Mouse (Mus musculus): ENCODE data around the gene Tdrd1. TPM values are rescaled to one million over a fixed set of nuclear protein-coding genes. Genes with fewer than 3 reads are reported as not detected.
A peak's percentile ranks its signal among the peaks of the same experiment; 100 is the strongest.
"Not testable (repeated sequence)": the region's sequence is repeated elsewhere in the genome, so short reads cannot be mapped to it uniquely, and the experiment has no call there.

The Tdrd1 gene
- polyA plus RNA-seq (2015; fragmentation: Nextera tagmentation; extraction: Ambion mirVana): 0.72 and 0.88 TPM in 2 replicates

DNA sequence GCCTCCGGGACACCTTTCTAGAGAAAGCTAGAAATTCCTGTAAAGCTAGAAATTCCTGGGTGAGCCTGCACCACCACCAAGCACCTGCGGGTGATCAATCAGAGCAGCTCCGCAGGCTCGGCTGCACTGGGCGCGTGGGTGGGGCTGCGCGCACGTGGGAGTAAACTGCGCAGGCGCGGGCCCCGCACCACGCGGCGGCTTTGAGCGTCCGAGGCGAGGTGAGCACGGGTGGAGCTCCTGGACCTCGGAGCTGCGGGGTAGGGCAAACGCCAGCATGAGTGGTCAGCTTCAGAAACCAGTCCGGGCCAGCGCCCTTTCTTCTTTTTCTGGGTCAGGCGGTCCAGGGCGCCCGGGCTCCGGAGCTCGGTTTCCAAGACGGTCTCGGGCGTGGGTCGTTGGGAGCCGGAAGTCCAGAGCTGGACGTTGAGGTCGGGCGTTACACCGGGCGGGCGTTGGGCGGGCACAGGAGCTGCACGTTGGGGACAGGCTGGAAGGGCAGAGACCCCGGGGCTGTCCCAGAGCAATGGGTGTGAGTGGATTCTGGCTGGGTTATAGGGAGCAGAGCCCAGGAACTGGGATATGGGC, at the start of gene Tdrd1:
TSS of gene Tdrd1 (plus strand) at position 163 of the 585 bp plus-strand sequence.
- H3K4me3 ChIP-seq: peak within 1 kb of the TSS; percentile 13
- ATAC-seq (replicated peaks): no peak

DNA sequence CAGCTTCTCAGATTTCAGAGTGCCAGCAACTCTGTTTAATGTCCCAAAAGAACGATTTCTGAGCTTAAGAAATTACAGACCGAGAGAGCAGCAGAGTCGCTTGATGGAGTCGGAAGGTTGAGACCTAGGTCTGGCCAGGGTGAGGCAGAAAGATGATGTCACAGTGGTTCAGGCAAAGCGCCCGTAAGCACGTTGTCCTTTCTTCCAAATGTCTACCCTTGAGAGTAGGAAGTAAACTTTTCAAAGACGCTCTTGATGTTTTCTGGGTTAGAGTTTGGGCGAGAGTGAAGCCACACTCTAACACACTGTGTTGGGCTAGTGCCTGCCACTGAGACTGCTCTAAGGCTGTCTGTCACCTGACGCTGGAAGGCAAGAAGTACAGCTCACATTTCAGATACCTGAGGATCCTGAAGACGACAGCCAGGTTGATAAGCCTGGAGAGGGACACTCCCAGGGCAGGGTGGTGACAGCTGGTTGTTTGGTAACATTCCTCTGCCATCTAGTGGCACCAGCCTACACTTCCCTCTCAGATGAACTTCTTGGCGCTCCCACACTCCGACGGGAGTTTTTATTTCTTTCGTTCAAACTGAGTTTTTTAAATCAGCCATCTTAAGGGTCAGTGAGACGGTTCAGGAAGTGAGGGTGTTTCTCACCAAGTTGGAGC, 49.2 kb upstream of the Tdrd1 start:
- no peak overlapping the region for H3K4me3 ChIP-seq
- H3K9me3 ChIP-seq: no peaks in the 10 kb centered on the region
- no peak overlapping the region for H3K9ac ChIP-seq
- ATAC-seq (replicated peaks): peak; percentile 54; the same call in 1 of the 2 replicates
- no peaks in the 10 kb centered on the region for H3K36me3 ChIP-seq (replicated peaks)
- no peak overlapping the region for H3K27ac ChIP-seq
- peaks cover 11% of the 10 kb centered on the region for H3K4me1 ChIP-seq
- H3K27me3 ChIP-seq (replicated peaks): peaks cover 31% of the 10 kb centered on the region
- 46% methylated on average over 16 of the region's 16 CpGs for WGBS
- no peak overlapping the region for H3K4me2 ChIP-seq

More for the DNA sequence above, at the start of gene Tdrd1:
- Histone ChIP-seq H3K9me3 (no peaks in the 10 kb centered on the region), H3K4me1 (peaks cover 6% of the 10 kb centered on the region), H3K9ac (no peak within 1 kb of the TSS), H3K27me3 (replicated peaks) (no peaks in the 10 kb centered on the region), H3K27ac (no peak within 1 kb of the TSS), H3K36me3 (replicated peaks) (no peaks in the 10 kb centered on the region), H3K4me2 (peak within 1 kb of the TSS; percentile 43)
- 66% methylated on average over 44 of the region's 44 CpGs for WGBS

DNA sequence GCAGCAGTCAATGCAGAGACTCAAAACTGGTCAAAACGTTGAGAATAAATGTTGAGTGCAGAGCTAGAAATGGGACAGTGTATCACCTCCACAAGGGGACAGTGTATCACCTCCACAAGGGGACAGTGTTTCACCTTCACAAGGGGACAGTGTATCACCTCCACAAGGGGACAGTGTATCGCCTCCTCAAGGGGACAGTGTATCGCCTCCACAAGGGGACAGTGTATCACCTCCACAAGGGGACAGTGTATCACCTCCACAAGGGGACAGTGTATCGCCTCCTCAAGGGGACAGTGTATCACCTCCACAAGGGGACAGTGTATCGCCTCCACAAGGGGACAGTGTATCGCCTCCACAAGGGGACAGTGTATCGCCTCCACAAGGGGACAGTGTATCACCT, 47.5 kb upstream of the Tdrd1 start:
- not testable (repeated sequence) for H3K27ac ChIP-seq; H3K4me3 ChIP-seq; ATAC-seq (replicated peaks); H3K9me3 ChIP-seq; H3K4me2 ChIP-seq; H3K36me3 ChIP-seq (replicated peaks); H3K9ac ChIP-seq
- Histone ChIP-seq H3K27me3 (replicated peaks) (peaks cover 27% of the 10 kb centered on the region), H3K4me1 (peaks cover 11% of the 10 kb centered on the region)
- 91% methylated on average over 7 of the region's 7 CpGs for WGBS

GRCm38 (mm10) chr19:56787911-56788310, 38.1 kb upstream of the Tdrd1 start:
- no peaks in the 10 kb centered on the region for H3K27me3 ChIP-seq (replicated peaks)
- no peak overlapping the region for H3K9ac ChIP-seq
- ATAC-seq (replicated peaks): no peak
- no peak overlapping the region for H3K27ac ChIP-seq
- 89% methylated on average over 7 of the region's 7 CpGs for WGBS
- H3K36me3 ChIP-seq (replicated peaks): peaks cover 19% of the 10 kb centered on the region
- no peak overlapping the region for H3K4me3 ChIP-seq
- H3K4me2 ChIP-seq: no peak overlapping the region
- H3K4me1 ChIP-seq: no peaks in the 10 kb centered on the region
- no peaks in the 10 kb centered on the region for H3K9me3 ChIP-seq

DNA sequence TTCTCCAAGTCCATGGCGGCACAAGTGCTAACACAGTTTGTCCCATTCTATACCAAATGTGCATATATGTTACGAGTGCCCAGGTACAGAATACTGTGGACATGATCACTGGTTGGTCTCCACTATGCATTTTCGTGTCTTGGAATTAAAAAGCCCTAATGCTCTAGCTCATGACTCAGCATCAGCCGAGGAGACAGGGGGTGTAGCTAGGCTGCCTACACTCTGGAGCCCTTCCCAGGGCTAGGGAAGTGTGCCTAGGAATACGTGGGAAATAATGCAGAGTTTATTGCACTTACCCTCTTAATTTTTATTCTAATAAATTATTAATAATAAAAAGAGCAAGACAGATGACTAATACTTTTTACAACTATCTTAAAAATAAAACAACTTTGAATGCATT, 37.1 kb upstream of the Tdrd1 start:
- Histone ChIP-seq H3K9ac (no peak overlapping the region), H3K9me3 (no peaks in the 10 kb centered on the region), H3K27me3 (replicated peaks) (no peaks in the 10 kb centered on the region), H3K4me1 (no peaks in the 10 kb centered on the region), H3K4me3 (no peak overlapping the region), H3K36me3 (replicated peaks) (peaks cover 26% of the 10 kb centered on the region), H3K27ac (no peak overlapping the region), H3K4me2 (no peak overlapping the region)
- no peak for ATAC-seq (replicated peaks)
- 89% methylated on average over 5 of the region's 5 CpGs for WGBS

- H3K4me3 ChIP-seq: no peak overlapping the region
- peaks cover 65% of the 10 kb centered on the region for H3K36me3 ChIP-seq (replicated peaks)
- H3K4me2 ChIP-seq: no peak overlapping the region
- ATAC-seq (replicated peaks): no peak
- WGBS: 96% methylated on average over 11 of the region's 11 CpGs
- no peaks in the 10 kb centered on the region for H3K27me3 ChIP-seq (replicated peaks)
- no peak overlapping the region for H3K27ac ChIP-seq
- H3K9me3 ChIP-seq: no peaks in the 10 kb centered on the region
- no peaks in the 10 kb centered on the region for H3K4me1 ChIP-seq
- H3K9ac ChIP-seq: no peak overlapping the region
Observed at GRCm38 (mm10) chr19:56797376-56797775, 28.6 kb upstream of the Tdrd1 start.

DNA sequence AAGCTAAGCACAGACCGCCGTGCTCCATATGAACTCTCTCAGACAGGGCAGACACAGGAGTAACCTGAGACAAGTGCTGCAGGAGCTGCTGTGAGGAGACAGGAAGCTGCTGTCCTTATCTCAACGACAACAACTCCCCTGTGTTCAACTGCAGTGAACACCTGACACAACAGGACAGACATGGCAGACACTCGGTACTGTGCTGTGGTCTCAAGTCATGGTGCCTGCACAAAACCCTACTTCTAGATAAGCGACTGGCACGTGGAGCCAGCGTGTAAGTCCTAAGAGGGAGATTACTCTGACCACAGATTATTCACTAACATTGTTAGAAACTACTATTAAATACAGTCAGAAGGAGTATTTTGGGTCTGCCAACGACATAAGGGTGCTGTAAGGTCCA, 25.8 kb upstream of the Tdrd1 start:
- H3K4me3 ChIP-seq: no peak overlapping the region
- H3K4me1 ChIP-seq: no peaks in the 10 kb centered on the region
- H3K27me3 ChIP-seq (replicated peaks): no peaks in the 10 kb centered on the region
- no peak overlapping the region for H3K4me2 ChIP-seq
- no peak for ATAC-seq (replicated peaks)
- no peaks in the 10 kb centered on the region for H3K9me3 ChIP-seq
- no peak overlapping the region for H3K9ac ChIP-seq
- 91% methylated on average over 8 of the region's 8 CpGs for WGBS
- no peak overlapping the region for H3K27ac ChIP-seq
- H3K36me3 ChIP-seq (replicated peaks): peaks cover 46% of the 10 kb centered on the region

DNA sequence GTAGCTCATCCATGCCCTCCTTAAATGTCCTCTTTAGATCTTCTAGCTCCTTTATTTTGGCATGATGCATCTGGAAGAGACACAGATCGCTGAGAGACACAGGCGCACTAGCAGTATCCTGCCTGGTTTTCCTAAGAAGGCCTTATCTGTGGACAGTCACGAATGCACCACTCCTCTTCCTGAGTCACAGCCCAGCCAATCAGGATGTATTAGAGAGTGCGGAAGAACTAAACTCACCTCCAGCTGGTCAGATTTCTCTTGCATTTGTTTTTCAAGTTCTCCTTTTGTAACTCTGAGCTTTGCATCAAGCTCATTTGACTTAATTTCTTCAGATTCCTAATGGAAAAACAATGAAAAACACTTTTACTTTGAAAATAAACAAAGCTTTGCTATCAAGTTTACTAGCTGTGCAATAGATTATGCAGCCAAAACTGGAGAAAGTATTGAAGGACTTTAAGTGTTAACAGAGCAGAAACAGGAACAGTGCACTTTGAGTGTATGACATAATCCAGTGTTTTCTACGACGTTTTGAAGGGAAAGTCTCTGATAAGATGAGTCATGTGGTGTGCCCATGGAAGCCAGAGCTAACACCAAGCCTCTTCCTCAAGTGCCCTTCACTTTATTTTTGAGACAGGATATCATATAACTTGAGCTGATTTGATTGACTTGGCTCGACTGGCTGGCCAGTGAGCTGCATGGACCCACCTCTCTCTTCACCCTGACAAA, 24.9 kb upstream of the Tdrd1 start:
- H3K4me3 ChIP-seq: no peak overlapping the region
- peaks cover 48% of the 10 kb centered on the region for H3K36me3 ChIP-seq (replicated peaks)
- H3K27me3 ChIP-seq (replicated peaks): no peaks in the 10 kb centered on the region
- no peak for ATAC-seq (replicated peaks)
- no peak overlapping the region for H3K4me2 ChIP-seq
- no peaks in the 10 kb centered on the region for H3K9me3 ChIP-seq
- no peaks in the 10 kb centered on the region for H3K4me1 ChIP-seq
- no peak overlapping the region for H3K9ac ChIP-seq
- WGBS: 89% methylated on average over 7 of the region's 7 CpGs
- H3K27ac ChIP-seq: no peak overlapping the region

DNA sequence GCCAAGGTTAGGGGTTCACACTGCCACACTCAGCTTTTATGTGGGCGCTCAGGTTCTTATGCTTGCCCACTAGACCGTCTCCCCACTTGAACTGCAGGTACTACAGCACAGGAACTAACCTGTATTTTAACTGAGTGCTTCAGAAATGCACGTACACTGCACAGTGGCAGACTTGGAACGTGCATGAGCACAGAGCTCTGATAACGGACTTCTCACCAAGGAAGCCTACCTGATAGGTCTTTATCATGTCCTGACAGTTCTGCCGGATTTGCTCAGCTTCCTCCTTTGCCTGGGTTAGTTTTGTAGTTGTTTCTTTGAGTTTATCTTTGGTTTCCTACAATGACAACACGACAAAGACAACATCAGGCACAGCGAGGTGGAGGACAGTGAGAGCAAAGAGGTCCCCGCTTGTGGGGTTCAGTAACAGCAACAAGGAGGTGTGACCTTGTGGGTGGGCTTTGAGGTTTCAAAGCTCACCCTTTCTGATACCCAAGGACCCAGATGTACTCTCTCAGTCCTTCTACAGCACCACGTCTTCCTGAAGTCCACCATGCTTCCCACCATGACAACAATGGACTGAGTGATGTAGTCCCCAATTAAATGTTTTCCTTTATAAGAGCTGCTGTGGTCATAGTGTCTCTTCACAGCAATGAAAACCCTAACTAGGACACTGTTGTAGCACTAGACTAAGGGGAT, 24.2 kb upstream of the Tdrd1 start:
- Histone ChIP-seq H3K27me3 (replicated peaks) (no peaks in the 10 kb centered on the region), H3K27ac (no peak overlapping the region), H3K9ac (no peak overlapping the region), H3K9me3 (no peaks in the 10 kb centered on the region), H3K4me2 (no peak overlapping the region), H3K36me3 (replicated peaks) (peaks cover 43% of the 10 kb centered on the region), H3K4me3 (no peak overlapping the region), H3K4me1 (no peaks in the 10 kb centered on the region)
- no peak for ATAC-seq (replicated peaks)
- 92% methylated on average over 10 of the region's 10 CpGs for WGBS

DNA sequence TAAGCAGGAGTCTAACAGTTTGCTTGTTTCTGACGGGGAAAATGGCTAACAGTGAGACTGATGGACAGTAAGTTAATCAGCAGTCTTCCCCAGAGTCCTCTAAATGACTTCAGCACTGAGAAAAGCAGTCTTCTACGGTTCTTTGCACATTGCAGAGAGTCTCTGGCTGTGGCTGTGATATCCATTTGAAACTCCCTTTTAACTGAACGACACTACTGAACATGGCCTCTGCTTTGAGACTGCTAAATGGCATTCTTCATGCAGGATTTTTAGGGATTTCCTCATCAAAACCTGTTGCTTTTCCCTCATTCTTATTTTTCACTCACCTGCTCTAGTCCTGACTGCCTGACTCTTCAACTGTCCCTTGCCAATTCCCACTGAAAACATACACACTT, 23.7 kb upstream of the Tdrd1 start:
- H3K36me3 ChIP-seq (replicated peaks): peaks cover 48% of the 10 kb centered on the region

GRCm38 (mm10) chr19:56805366-56805765, 20.6 kb upstream of the Tdrd1 start:
- WGBS: 80% methylated on average over 2 of the region's 2 CpGs
- no peak for ATAC-seq (replicated peaks)
- Histone ChIP-seq H3K4me3 (no peak overlapping the region), H3K27me3 (replicated peaks) (no peaks in the 10 kb centered on the region), H3K9me3 (no peaks in the 10 kb centered on the region), H3K9ac (no peak overlapping the region), H3K4me1 (no peaks in the 10 kb centered on the region), H3K36me3 (replicated peaks) (peaks cover 43% of the 10 kb centered on the region), H3K4me2 (no peak overlapping the region), H3K27ac (no peak overlapping the region)

More for the DNA sequence above, 23.7 kb upstream of the Tdrd1 start:
- Histone ChIP-seq H3K4me1 (no peaks in the 10 kb centered on the region), H3K4me3 (no peak overlapping the region), H3K9ac (no peak overlapping the region), H3K4me2 (no peak overlapping the region), H3K27ac (no peak overlapping the region), H3K9me3 (no peaks in the 10 kb centered on the region), H3K27me3 (replicated peaks) (no peaks in the 10 kb centered on the region)
- ATAC-seq (replicated peaks): no peak
- WGBS: 74% methylated on average over 3 of the region's 3 CpGs

DNA sequence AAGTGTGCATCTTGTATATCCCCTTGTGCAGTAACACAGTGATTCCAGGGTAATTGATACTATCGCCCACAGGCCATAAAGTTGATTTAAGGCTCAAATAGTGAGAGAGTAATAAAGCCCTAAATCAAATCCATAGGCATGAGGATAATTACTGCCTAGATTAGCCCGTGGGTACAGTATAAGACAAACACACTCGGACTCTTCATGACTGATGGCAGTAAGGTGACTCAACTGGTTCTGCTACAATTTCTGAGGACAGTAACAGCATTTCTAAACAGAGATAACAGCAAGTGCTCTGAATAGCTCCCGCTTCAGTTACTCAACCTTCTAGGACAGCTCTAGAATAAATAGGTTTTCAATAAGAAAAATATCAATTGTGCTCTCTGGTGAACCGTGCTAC, 18.9 kb upstream of the Tdrd1 start:
- WGBS: 91% methylated on average over 5 of the region's 5 CpGs
- Histone ChIP-seq H3K4me3 (no peak overlapping the region), H3K27ac (no peak overlapping the region), H3K9me3 (no peaks in the 10 kb centered on the region), H3K4me1 (peaks cover 3% of the 10 kb centered on the region; the same call in 1 of the 2 replicates), H3K36me3 (replicated peaks) (peaks cover 26% of the 10 kb centered on the region; the same call in 1 of the 2 replicates), H3K9ac (no peak overlapping the region), H3K4me2 (no peak overlapping the region), H3K27me3 (replicated peaks) (no peaks in the 10 kb centered on the region)
- ATAC-seq (replicated peaks): no peak
